ENCODE assay signal across 21 mouse cellular contexts in genomic region chr9:26997062-26997461, GRCm38 (mm10). TPM values are rescaled to one million over a fixed set of nuclear protein-coding genes. Genes with fewer than 3 reads are reported as not detected.
DNase-seq lines count a peak whose midpoint lies in the region; ATAC-seq and TF ChIP-seq lines count a peak whose summit lies in the region.
"Had no signal": no experiment of that assay in that cellular context is flagged by ENCODE, and none has a peak within 500 bp of the region (broad histone marks: within the 10 kb centered on the region; RNA-seq: fewer than 3 reads in every experiment).

No protein-coding gene starts in this region.

- H3K27ac ChIP-seq in lung, postnatal 0 days (ENCODE audit: low read length) = no peak overlapping the region
- H3K27ac ChIP-seq in kidney, embryonic 16.5 days (ENCODE audit: low read length) = no peak overlapping the region
- H3K27ac ChIP-seq in hindbrain, embryonic 11.5 days (ENCODE audit: low read depth, low read length) = no peak overlapping the region
- H3K27ac ChIP-seq: embryonic facial prominence, embryonic 10.5 days; hindbrain, embryonic 13.5 days; intestine, embryonic 15.5 days; midbrain, embryonic 10.5 days had no signal

- no peak overlapping the region for H3K4me3 ChIP-seq in lung, postnatal 0 days (ENCODE audit: low read depth, low read length)
- H3K4me3 ChIP-seq in kidney, embryonic 16.5 days (ENCODE audit: low read length) = no peak overlapping the region
- H3K4me3 ChIP-seq in hindbrain, embryonic 11.5 days (ENCODE audit: low read depth, low read length) = no peak overlapping the region
- H3K4me3 ChIP-seq: embryonic facial prominence, embryonic 10.5 days; erythroblast, embryonic 14.5 days; hindbrain, embryonic 13.5 days; intestine, embryonic 15.5 days; midbrain, embryonic 10.5 days had no signal

- H3K4me1 ChIP-seq in lung, postnatal 0 days (ENCODE audit: insufficient read depth, low read depth, low read length) = 0 out of 2 replicates have a peak, but pooled peaks cover 10% of the 10 kb centered on the region
- peaks cover 22% of the 10 kb centered on the region for H3K4me1 ChIP-seq in kidney, embryonic 16.5 days (ENCODE audit: insufficient read depth, low read length)
- 0 out of 2 replicates have a peak, but pooled peaks cover 3% of the 10 kb centered on the region for H3K4me1 ChIP-seq in hindbrain, embryonic 11.5 days (replicated peaks; ENCODE audit: control insufficient read depth, insufficient read depth, low read length)

- no peaks in the 10 kb centered on the region for H3K9me3 ChIP-seq in lung, postnatal 0 days (ENCODE audit: low read length)
- no peaks in the 10 kb centered on the region for H3K9me3 ChIP-seq in kidney, embryonic 16.5 days (ENCODE audit: low read length)
- H3K9me3 ChIP-seq in hindbrain, embryonic 11.5 days (ENCODE audit: control insufficient read depth, low read length) = no peaks in the 10 kb centered on the region
- H3K9me3 ChIP-seq: embryonic facial prominence, embryonic 10.5 days; hindbrain, embryonic 13.5 days; intestine, embryonic 15.5 days; midbrain, embryonic 10.5 days had no signal

- no peak for TF ChIP-seq EP300 in lung, postnatal 0 days (IDR thresholded peaks at IDR 0.05)

- H3K36me3 ChIP-seq in lung, postnatal 0 days (ENCODE audit: insufficient read depth, low read length) = no peaks in the 10 kb centered on the region
- peaks cover 3% of the 10 kb centered on the region; the same call in 1 of the 2 replicates for H3K36me3 ChIP-seq in kidney, embryonic 16.5 days (ENCODE audit: insufficient read depth, low read length)
- no peaks in the 10 kb centered on the region for H3K36me3 ChIP-seq in hindbrain, embryonic 11.5 days (ENCODE audit: control insufficient read depth, insufficient read depth, low read length)
- H3K36me3 ChIP-seq: intestine, embryonic 15.5 days had no signal

- H3K4me2 ChIP-seq in lung, postnatal 0 days (replicated peaks; ENCODE audit: low read depth, low read length) = no peak overlapping the region
- H3K4me2 ChIP-seq in kidney, embryonic 16.5 days (replicated peaks; ENCODE audit: low read depth, low read length) = no peak overlapping the region
- no peak overlapping the region for H3K4me2 ChIP-seq in hindbrain, embryonic 11.5 days (replicated peaks; ENCODE audit: low read depth, low read length)
- H3K4me2 ChIP-seq: hindbrain, embryonic 13.5 days; intestine, embryonic 15.5 days; lung, embryonic 14.5 days had no signal

- DNase-seq in CD4-positive, CD25-positive, alpha-beta regulatory T cell, adult 2 months (ENCODE audit: low read depth, low spot score) = peak; percentile 7
- DNase-seq in lung, postnatal 0 days (ENCODE audit: low spot score) = peak; percentile 38
- no peak for DNase-seq in lung, postnatal 14 days
- no peak for DNase-seq in hindbrain, embryonic 11.5 days (ENCODE audit: low spot score)
- DNase-seq: adrenal gland, adult 2 months; cerebellum, adult 11-12 months; cerebellum, postnatal 36 days; forebrain, postnatal 0 days; kidney, postnatal 10 days; lung, embryonic 14.5 days; right cerebral cortex, postnatal 25 days; thymus, postnatal 4 days had no signal

- no peaks in the 10 kb centered on the region for H3K27me3 ChIP-seq in lung, postnatal 0 days (replicated peaks; ENCODE audit: insufficient read depth, low read length)
- no peaks in the 10 kb centered on the region for H3K27me3 ChIP-seq in kidney, embryonic 16.5 days (ENCODE audit: insufficient read depth, low read length)
- H3K27me3 ChIP-seq in hindbrain, embryonic 11.5 days (ENCODE audit: control insufficient read depth, insufficient read depth, low read length) = no peaks in the 10 kb centered on the region
- H3K27me3 ChIP-seq: hindbrain, embryonic 13.5 days; intestine, embryonic 15.5 days had no signal

- no peak overlapping the region for H3K9ac ChIP-seq in lung, postnatal 0 days (replicated peaks; ENCODE audit: low read depth)
- no peak overlapping the region for H3K9ac ChIP-seq in kidney, embryonic 16.5 days (replicated peaks; ENCODE audit: low read length)
- no peak overlapping the region for H3K9ac ChIP-seq in hindbrain, embryonic 11.5 days (ENCODE audit: low read depth, low read length)
- H3K9ac ChIP-seq: forebrain, postnatal 0 days; hindbrain, embryonic 13.5 days; intestine, embryonic 15.5 days; lung, embryonic 14.5 days had no signal

- no peak for ATAC-seq in CD4-positive, CD25-positive, alpha-beta regulatory T cell, adult 4 months
- no peak for ATAC-seq in lung, postnatal 0 days
- peak; percentile 49 for ATAC-seq in common myeloid progenitor, adult 5-6 weeks (replicated peaks; ENCODE audit: low read depth, poor library complexity, severe bottlenecking)
- peak; percentile 72 for ATAC-seq in neutrophil, adult 5-6 weeks (ENCODE audit: extremely low read depth, insufficient number of reproducible peaks, low FRiP score, poor library complexity, severe bottlenecking)
- ATAC-seq in kidney, embryonic 16.5 days (ENCODE audit: low FRiP score, low TSS enrichment) = no peak
- ATAC-seq in hindbrain, embryonic 11.5 days (ENCODE audit: low FRiP score) = no peak
- ATAC-seq: forebrain, postnatal 0 days; intestine, embryonic 15.5 days had no signal

- WGBS in lung, postnatal 0 days = 87% methylated on average over 3 of the region's 3 CpGs
- whole genome bisulfite sequencing in kidney, embryonic 16.5 days = 94% methylated on average over 3 of the region's 3 CpGs
- 93% methylated on average over 3 of the region's 3 CpGs for WGBS in hindbrain, embryonic 11.5 days

- no peak for TF ChIP-seq CTCF in lung, postnatal 0 days (IDR thresholded peaks at IDR 0.05)

RNA-seq across cellular contexts. Expression of gene Acad8, which starts 2.3 kb away (rescaled TPM):
- 10 to 100 TPM; 30.3 to 40.8 TPM for polyA plus RNA-seq in CD4-positive, CD25-positive, alpha-beta regulatory T cell, adult 4 months (2017; shearing (Covaris generic))
- 31.6 and 33.6 TPM in 2 replicates for polyA plus RNA-seq in lung, postnatal 0 days (2015; fragmentation: Nextera tagmentation; extraction: Ambion mirVana)
- total RNA-seq in common myeloid progenitor, adult 5-6 weeks (2017) = 9.4 and 9.8 TPM in 2 replicates
- 3.4 and 5.3 TPM in 2 replicates for total RNA-seq in neutrophil, adult 5-6 weeks (2017)
- 56.6 and 58.8 TPM in 2 replicates for polyA plus RNA-seq in kidney, embryonic 16.5 days (2015; fragmentation: Nextera tagmentation; extraction: Ambion mirVana)
- polyA plus RNA-seq in hindbrain, embryonic 11.5 days (2014; fragmentation: Nextera tagmentation; extraction: Ambion mirVana) = 32.8 and 34.3 TPM in 2 replicates

RNA-seq across cellular contexts. Expression of gene Thyn1, which starts 2.4 kb away (rescaled TPM):
- polyA plus RNA-seq in CD4-positive, CD25-positive, alpha-beta regulatory T cell, adult 4 months (2017; shearing (Covaris generic)) = 10 to 100 TPM; 72.1 to 72.7 TPM
- polyA plus RNA-seq in lung, postnatal 0 days (2015; fragmentation: Nextera tagmentation; extraction: Ambion mirVana) = 52.7 and 55.7 TPM in 2 replicates
- total RNA-seq in common myeloid progenitor, adult 5-6 weeks (2017) = 63.2 and 110 TPM in 2 replicates
- 8.5 and 9.0 TPM in 2 replicates for total RNA-seq in neutrophil, adult 5-6 weeks (2017)
- polyA plus RNA-seq in kidney, embryonic 16.5 days (2015; fragmentation: Nextera tagmentation; extraction: Ambion mirVana) = 146 and 151 TPM in 2 replicates
- 164 and 165 TPM in 2 replicates for polyA plus RNA-seq in hindbrain, embryonic 11.5 days (2014; fragmentation: Nextera tagmentation; extraction: Ambion mirVana)

RNA-seq across cellular contexts. Expression of gene Vps26b, which starts 32.8 kb away (rescaled TPM):
- 10 to 100 TPM in 1 of 2 experiments, 1 to 10 TPM in 1; 7.3 to 12.9 TPM for polyA plus RNA-seq in CD4-positive, CD25-positive, alpha-beta regulatory T cell, adult 4 months (2017; shearing (Covaris generic))
- polyA plus RNA-seq in lung, postnatal 0 days (2015; fragmentation: Nextera tagmentation; extraction: Ambion mirVana) = 16.7 TPM in 2 replicates
- total RNA-seq in common myeloid progenitor, adult 5-6 weeks (2017) = 29.3 and 37.8 TPM in 2 replicates
- total RNA-seq in neutrophil, adult 5-6 weeks (2017) = 27.7 and 30.5 TPM in 2 replicates
- polyA plus RNA-seq in kidney, embryonic 16.5 days (2015; fragmentation: Nextera tagmentation; extraction: Ambion mirVana) = 34.1 and 35.4 TPM in 2 replicates
- 55.9 and 64.2 TPM in 2 replicates for polyA plus RNA-seq in hindbrain, embryonic 11.5 days (2014; fragmentation: Nextera tagmentation; extraction: Ambion mirVana)

RNA-seq across cellular contexts. Expression of gene Ncapd3, which starts 32.9 kb away (rescaled TPM):
- 10 to 100 TPM; 24.6 to 32.4 TPM for polyA plus RNA-seq in CD4-positive, CD25-positive, alpha-beta regulatory T cell, adult 4 months (2017; shearing (Covaris generic))
- 6.3 and 6.4 TPM in 2 replicates for polyA plus RNA-seq in lung, postnatal 0 days (2015; fragmentation: Nextera tagmentation; extraction: Ambion mirVana)
- 52.3 and 64.8 TPM in 2 replicates for total RNA-seq in common myeloid progenitor, adult 5-6 weeks (2017)
- 16.6 and 17.9 TPM in 2 replicates for total RNA-seq in neutrophil, adult 5-6 weeks (2017)
- polyA plus RNA-seq in kidney, embryonic 16.5 days (2015; fragmentation: Nextera tagmentation; extraction: Ambion mirVana) = 32.2 and 32.8 TPM in 2 replicates
- 31.8 and 38.7 TPM in 2 replicates for polyA plus RNA-seq in hindbrain, embryonic 11.5 days (2014; fragmentation: Nextera tagmentation; extraction: Ambion mirVana)

Comparison
In these comparisons a context has a peak if more than half of its experiments do, and no peak if none do; other contexts are left out.
1. DNase-seq: peak in CD4-positive, CD25-positive, alpha-beta regulatory T cell, adult 2 months (single experiment) and lung, postnatal 0 days (single experiment); none in lung, postnatal 14 days (single experiment) and hindbrain, embryonic 11.5 days (single experiment).
2. ATAC-seq: peak in common myeloid progenitor, adult 5-6 weeks (single experiment) and neutrophil, adult 5-6 weeks (single experiment); none in CD4-positive, CD25-positive, alpha-beta regulatory T cell, adult 4 months (single experiment), lung, postnatal 0 days (single experiment), kidney, embryonic 16.5 days (single experiment) and hindbrain, embryonic 11.5 days (single experiment).